Mouse (Mus musculus): ENCODE measurements around the gene Ncoa7.

Ncoa7 gene

DNA sequence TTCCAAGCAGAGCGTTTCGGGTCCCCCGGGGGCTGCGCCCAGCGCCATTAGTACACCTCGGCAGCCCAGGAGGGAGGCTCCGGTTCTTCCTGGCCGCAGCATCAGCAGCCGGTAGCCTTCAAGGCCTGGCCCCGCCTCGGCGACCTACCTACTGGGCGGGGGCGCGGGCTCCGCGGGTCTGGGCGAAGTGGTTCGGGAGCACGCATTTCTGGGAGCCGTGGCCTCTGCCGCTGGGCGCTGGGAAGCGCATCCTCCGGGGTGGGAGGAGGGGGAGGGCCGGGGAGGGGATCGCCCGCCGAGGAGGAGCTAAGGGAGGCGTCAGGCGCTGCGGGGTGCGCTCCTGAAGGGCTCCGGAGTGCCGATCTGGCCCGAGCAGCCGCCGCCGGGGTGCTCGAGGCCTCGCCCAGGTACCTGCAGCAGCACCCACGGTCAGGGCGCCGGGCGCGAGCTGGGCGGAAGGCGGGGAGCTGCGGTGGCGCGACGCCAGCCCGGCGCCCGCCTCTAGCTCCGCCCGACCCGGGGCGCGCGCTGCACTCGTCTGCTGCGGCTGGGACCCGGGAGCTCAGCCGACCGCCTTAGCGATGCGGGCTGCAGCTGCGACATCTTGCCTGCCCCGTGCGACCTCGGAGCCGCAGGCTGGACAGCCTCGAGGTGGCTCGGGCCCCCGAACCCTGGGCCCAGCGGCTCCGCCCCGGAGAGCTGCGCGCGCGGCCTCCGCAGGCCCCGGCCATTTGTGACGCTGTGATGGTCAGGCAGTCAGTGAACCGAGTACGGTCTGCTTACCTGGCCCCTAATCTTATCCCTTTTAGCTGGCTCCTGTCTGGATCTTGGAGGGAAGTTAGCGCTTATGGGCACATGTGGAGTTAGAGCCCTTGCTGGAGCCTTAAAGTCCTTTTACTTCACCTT is at the start of gene Ncoa7:
Gene Ncoa7, minus strand, starts transcription at position 646 of the 906 bp plus-strand sequence.
- CTCF ChIA-PET, result no interaction called here

DNA sequence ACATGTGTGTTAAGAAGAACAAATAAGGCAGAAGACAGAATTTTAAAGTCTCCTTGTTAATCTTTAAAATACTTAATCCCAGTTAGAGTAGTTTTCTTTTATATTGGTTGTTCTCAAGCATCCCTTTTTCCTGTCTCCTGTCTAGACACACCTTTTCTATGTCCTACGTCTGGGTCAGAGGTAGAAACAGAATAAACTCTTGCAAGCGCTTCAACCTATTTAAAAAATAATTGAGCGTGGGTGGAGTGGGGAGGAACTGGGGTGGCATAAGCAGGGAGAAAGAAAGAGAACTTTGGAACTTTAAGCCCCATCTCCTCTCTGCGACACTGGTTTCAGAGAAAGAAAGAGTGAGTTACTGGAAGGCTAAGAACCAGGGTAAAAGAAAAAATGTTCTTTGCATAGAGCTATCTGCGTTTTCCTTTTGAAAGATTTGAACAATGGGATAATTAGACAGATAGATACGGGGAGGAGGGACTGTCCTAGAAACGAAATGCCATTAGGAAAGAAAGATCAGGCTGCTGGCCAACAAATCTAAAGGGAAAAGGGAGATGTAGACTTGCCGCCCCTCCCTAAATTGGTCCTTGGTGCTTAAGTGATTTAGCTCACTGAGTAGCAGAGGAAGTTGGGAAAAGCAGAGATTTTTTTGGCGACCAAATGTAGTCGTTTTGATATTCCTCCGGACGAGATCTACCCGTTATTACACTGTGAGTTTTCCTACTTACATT is 42.1 kb upstream of the Ncoa7 start:
- CTCF ChIA-PET, result interaction anchor here (0.5 kb wide), 1 partner anchor 10 kb away, joined by 4 read pairs; no protein-coding TSS in a partner anchor

DNA sequence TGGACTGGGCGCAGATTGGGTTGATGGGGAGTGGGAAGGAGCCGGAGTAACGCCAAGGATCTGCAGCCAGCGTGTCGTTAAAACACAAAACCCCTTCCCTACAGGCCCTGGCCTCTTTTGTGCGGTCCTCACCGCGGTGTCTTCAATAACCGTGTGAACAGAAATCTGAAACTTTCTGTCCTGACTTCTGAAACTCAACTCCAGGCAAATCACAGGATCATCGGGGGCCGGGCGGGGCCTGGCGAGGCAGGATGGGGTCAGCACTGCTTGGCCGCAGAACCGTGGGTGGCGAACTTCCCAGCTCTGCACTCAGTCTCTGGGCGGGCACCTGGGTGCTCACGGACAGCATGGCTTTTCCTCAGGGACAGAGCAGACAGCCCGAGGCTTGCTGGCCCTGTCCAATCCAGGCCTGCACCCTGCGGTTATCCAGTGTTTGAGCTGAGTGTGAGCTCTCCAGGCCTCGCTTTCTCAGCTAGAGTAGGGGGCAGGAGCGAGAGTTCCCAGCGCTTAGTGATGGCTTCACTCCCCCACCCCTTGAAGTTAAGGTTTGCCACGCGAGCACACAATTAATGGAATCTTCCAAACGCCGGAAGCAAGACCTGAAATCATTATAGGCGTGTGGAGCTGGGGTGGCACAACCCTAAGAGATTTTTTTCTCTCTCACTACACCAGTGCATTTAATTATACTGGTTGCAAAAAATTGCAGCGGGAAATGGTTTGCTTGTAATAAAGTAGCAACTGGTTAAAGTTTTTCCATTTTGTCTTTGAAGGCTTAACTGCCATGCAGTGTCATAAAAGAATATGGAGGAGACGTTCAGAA is 41.3 kb upstream of the Ncoa7 start:
- CTCF ChIA-PET, result interaction anchor here (0.5 kb wide), 1 partner anchor 9 kb away, joined by 4 read pairs; no protein-coding TSS in a partner anchor

DNA sequence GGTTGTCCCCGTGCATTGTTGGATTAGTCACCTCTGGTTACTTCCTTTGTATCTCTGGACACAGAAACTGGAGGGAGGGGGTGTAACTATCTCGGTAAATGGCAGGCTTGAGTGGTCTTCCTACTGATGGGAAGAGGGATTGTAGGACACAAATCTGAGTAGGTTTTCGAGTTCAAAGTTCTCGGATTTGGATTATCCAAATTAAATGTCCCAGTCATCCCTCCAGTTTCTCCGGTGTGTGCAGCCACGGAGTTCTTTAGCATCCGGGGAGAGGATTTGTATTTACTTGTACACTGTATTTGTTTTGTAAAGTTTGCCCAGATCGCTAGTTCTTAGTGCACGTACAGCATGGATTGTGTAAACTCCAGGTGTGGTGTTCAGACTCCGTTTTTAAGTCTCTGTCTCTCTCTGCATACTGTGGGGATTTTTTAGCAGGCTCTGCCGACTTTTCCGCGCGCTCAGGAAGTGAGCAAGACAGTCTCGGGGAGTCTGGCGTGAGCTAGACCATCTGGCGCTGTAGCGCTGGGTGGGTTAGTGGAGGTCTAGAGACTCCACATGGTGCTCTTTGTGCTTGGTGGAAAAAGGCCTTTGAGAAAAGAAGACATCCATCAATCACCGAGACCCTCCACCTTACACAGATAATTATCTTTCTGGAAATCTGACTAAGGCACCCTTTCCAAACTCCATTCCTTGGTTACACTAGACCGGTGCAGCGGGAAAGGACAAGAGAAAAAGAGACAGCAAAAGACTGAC is 40.5 kb upstream of the Ncoa7 start:
- CTCF ChIA-PET, result no interaction called here

DNA sequence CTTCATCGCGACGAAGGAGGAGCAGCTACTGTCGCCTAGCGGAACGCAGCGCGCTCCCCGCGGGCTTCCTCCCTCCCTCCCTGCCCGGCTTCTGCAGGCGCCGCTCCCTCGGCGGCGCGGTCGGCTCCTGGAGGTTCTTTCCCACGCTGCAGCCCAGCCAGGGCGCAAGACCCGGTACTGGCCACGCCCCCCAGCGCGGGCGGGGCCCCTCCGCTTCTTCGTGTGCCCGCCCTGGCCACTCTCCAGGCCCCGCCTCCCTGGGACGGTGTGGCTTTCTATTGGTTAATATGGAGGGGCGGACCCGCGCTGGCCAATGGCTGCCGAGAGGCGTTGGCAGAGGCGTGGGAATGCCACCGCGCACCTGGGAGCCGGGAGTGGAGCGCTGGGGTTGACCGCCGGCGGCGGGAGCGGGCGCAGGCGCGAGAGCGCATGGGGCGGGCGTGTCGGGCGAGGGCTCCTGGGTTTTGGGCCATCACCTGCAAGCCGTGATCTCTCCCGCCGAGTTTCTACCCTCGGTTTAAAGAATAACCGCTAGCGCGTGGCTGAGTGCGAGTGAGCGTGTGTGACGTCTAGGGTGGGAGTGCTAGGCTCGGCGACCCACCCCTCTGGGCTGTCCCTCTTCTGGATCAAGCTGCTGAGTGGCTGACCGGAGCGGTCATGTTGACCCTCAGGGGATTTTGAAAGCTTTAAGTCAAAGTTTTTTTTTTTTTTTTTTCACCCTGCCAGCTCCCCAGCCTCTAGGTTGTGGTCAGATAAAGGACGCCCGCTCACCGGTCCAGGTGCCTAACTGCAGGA is 39.7 kb upstream of the Ncoa7 start, which contains the start of gene Hey2:
Gene Hey2, minus strand, starts transcription at position 159 of the 795 bp plus-strand sequence.
- CTCF ChIA-PET, result no interaction called here

DNA sequence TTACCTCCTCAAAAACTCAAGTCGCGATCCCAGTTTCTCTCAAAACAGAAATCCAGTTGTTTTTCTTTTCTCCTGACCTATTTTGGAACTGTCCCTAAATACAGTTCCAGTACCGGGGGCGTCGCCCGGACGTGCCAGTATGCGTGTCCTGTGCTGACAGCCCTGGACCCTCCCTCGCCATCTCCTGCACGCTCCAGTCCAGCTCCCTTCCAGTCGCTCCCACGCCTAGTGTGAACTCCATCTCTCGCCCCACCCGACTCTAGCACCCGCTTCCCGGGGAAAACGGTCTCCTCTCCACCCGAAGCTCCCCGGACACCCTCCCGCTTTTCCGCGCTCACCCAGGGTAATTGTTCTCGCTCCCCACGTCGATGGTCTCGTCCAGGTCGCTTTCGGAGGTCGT is 39.1 kb upstream of the Ncoa7 start:
- CTCF ChIA-PET, result no interaction called here

DNA sequence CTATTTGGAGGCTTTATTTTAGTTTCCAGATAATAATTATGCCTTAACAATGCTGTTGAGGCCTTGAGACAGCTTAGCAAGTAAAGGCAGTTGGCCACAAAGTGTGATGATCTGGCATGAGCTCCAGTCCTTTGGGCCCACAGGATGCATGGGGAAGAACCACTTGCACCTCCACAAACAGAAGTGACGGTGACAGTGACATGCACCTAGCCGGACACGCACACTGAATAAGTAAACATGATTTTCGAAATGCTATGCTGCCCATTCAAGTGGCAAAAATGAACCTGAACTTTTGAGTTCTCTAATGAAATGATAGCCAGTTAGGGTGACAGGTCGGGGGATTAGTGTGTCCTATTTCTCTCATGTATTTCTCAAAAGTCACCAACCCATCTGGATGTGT is 37.7 kb upstream of the Ncoa7 start:
- CTCF ChIA-PET, result no interaction called here

DNA sequence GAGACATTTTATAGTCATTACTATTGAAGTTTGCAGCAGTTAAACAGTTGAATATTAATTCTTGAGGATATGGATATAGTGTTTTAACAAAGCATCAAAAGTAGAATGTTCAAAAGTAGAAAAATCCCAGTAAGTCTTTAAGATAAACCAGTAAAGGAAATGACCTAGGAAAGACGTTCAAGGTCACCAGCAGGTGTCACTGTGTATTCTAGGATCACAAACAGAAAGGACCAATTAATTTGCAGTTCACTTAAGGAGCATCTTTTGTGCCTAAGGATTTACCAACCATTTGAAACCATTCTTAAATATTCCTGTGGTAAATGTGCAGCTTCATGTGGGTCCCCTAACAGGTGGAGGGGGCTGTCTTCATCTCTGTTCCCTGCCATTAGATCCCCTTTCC is 35.1 kb upstream of the Ncoa7 start:
- CTCF ChIA-PET, result no interaction called here

DNA sequence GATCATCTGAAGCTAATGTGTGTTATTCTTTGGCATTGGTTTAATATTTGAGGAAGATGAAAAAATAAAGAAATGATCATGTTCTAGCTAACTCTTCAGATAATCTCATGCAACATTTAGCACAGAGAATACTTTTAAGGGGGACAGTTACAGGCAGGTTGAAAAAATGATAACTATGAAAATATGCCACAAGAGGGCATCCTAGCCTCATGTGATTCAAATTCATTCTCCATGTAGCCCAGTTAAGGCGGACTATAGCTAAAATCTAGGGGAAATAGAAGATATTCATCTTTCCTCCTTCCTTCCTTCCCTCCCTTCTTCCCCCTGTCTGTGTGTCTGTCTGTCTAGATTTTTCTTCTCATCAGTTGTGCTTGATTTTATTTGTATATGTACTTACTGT is 21.9 kb upstream of the Ncoa7 start:
- CTCF ChIA-PET, result interaction anchor here (0.8 kb wide), 1 partner anchor 446 kb away, joined by 9 read pairs; no protein-coding TSS in a partner anchor

DNA sequence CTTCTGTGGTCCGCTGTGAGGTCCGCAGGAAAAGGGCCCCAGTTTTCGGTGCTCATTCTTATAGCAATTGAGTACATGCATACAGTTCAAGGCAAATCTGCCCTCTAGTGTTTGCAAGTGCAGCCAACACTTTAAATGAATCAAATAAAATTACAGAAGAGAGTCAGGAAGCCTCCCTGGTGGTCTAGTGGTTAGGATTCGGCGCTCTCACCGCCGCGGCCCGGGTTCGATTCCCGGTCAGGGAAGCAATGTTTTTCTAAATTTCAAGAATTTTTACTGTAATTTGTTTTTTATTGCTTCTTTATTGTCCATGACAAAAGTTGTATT is 7.8 kb upstream of the Ncoa7 start:
- CTCF ChIA-PET, result no interaction called here

DNA sequence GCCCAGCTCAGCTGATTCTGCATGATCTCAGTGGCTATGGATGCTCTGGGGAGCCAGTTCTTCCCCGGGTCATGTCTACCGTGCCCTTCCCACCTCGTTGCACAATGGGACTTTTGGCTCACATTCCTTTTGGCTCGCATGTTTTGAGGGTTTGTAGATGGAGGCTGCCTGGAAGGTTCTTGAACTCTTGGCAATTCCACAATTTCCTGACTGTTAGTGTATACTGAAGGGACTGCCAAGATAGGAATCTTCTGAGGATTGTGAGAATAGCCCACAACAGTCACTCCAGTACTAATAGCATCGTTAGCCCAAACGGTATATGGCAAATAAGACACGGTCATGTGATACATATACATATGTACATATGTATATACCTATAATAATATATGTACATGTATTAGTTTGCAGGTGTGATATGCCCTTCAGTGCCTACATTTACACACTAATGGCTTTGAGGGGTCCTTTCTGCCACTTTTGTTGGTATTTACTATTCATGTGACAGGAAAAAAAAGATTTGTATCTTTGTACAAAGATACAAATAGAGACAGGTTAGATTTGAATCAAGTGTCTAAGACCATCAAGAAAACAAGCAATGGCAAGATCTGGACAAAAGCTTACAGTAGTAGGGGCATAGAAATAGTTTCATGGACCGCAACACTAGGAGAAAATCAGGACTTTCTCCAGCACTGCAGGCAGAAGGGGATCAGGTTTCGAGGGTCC is 7.3 kb upstream of the Ncoa7 start:
- CTCF ChIA-PET, result no interaction called here

DNA sequence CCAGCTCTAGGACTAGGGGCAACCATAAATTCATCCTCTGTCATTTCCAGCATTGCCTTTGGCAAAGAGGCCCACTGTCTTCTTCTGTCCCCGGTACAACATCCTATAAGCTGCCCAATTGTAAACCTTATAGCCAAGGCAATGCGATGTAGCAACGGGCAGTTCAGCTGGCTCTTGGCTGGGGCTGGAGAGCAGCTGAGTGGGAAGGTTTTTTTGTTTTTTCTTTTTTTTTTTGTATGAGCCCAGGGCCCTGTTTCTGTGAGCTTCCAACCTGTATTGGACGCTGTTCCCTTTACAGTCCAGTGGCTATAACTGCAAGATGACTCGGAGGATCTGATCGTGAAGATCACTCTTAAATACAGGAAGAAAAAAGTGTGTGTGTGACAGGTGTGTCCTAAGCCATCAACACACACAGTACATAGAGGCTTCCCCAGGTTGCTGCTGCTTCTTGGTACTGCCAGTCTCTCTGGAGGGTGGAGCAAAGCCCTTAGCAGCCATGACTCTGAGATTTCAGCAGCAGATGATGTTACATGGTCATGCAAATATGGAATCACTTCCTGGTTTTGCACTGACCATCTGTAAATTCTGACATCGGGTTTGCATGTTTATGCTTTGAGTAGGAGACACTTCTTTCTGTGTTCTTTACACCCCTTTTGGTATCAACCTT is 594 bp upstream of the Ncoa7 start:
- CTCF ChIA-PET, result no interaction called here

DNA sequence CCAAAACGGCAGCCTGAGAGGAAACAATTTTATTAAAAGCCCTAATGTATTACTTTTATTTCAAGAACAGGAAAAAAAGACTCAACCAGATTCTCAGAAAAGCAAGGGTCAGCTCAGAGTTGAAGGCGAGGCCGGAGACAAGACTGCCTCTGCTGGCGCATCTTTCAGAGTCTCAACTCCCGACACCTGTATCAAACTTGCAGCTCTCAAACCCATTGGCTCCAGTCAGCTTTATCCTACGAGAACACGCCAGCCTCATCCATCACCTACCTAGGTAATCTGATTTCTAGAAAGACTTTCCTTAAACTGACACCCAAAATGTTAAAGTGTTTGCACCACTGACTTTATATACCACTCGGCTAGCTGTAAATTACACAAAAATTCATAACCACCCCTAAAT is 1.1 kb downstream of the Ncoa7 start:
- CTCF ChIA-PET, result no interaction called here

DNA sequence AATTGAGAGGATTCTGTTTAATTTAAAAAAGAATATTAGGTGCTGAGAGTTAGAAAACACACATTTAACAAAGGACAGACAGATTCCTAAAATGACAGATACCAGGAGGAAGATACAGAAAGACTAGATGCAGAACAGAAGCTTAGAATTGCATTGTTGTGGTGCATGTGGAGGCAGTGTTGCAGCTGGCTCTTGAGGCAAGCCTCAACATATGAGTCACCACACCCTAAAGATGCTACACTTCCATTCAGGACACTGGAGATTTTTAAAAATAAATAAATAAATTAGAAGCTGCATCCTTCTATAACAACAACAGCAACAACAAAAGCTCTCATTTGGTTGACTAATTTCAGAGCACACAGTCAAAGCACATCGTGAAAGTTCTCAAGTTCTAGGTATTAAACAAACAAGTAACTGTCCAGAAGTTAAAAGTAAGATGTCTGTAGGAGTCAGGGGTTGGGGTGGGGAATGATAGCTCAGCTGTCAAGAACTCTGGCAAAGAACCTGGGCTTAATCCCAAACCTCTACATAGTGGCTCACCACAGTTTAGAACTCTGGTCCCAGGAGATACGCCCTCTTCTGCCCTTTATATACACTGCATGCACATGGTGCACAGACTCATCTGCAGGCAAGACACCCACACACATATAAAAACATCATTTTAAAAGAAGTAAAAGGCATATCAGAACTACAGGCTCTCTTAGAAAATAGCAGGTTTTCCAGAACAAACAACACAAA is 3.2 kb downstream of the Ncoa7 start:
- CTCF ChIA-PET, result no interaction called here

DNA sequence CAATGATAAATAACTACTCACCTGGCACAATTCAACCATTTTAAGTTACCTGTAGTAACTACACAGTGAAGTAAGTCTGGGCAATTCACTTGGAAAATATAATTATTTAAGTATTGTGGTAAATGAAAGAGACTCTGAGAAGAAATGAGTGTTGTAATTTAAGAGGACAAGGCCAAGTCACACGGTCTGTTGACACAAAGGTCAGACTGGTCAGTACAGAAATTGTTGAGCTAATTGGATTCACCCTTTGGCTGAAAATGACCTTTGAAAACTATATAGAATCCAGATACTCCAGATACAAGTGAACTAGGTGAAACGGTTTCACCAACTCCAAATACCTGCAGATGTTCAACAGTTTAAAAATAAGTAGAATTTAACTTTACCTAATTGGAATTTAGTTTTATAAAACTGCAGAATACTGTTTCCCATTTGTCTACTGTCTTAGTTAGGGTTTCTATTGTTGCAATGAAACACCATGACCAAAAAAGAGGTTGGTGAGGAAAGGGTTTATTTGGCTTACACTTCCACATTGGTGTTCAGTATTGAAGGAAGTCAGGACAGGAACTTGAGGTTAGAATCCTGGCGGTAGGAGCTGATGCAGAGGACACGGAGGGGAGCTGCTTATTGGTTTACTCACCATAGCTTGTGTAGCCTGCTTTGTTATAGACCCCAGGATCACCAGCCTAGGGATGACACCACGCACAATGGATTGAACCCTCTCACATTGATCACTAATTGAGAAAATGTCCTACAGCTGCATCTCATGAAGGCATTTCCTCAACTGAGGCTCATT is 6.5 kb downstream of the Ncoa7 start:
- CTCF ChIA-PET, result no interaction called here

DNA sequence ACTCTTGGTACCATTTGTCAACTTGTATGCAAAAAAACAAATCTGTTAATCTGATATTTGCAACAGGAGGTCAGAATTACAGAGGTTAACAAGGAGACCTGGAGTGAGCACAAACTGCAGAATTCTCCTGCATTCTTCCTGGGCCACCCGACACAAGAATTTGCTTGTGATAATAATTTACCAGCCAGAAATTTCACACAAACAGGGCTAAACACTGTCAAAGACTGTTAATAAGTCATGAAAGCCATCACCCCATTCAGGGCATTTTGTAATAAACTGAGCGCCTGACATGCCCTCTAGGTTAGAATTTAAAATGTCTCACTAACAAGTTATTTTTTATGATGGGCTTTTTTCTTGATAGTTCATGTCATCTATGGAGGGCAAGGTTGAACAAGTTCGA is 12.1 kb downstream of the Ncoa7 start:
- CTCF ChIA-PET, result no interaction called here

DNA sequence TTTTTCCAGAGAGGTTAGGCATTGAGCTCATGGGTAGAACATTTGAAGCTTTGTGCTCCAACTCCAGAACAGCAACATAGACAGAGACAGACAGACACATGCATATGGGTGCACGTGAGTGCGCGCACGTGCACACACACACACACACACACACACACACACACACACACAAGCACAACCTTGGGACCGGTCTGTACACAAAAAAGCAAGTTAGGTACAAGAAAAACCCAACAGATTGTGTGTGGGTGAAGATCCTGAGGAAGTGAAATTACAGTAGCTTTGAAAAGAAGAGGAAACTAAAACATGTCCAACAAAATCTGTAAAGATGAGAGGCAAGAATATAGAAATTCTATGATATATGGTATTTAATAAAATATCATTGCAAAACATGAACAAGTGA is 13.6 kb downstream of the Ncoa7 start:
- CTCF ChIA-PET, result no interaction called here

DNA sequence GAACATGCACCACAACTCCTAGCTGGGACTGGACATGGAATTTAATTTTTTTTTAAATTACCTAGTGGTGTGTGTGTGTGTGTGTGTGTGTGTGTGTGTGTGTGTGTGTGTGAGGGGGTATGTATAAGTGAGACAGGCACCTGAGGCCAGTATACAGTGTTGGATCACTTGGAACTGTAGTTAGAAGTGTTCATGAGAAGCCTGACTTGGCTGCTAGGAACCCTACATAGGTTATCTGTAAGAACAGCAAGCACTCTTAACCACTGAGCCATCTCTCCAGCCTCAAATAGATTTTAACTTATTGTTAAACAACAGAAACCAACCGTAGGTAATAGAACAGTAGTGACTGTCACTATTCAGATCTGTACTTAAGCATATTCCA is 14.8 kb downstream of the Ncoa7 start:
- CTCF ChIA-PET, result interaction anchor here (0.7 kb wide), 1 partner anchor 43 kb away, joined by 4 read pairs; no protein-coding TSS in a partner anchor

Measured in spleen, embryonic (tissue).